Comparison of ENCODE assay signal across 14 mouse cellular contexts in the genomic region with DNA sequence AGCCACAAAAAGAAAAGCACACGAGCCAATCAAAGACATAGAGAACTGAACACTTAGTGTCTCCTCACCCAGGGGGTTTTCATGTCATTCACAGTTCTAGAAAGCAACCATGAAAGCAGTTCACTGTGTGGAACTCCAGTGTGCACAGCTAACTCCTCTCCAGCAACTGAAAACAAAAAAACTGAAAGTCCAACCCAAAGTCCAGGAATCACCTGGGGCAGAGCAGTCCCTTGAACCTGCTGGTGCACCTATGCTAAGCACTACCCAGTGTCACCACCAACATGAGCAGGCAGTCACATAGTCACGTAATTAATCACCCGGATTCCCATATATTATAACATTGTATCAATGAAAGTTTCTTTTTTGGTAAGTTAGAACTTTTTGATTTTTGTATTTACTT.
"Had no signal": no experiment of that assay in that cellular context is flagged by ENCODE, and none has a peak within 500 bp of the region (broad histone marks: within the 10 kb centered on the region; RNA-seq: fewer than 3 reads in every experiment).

No protein-coding gene starts in this region.

- H3K27me3 ChIP-seq: neural tube, embryonic 13.5 days; stomach, embryonic 15.5 days had no signal

- H3K4me2 ChIP-seq: midbrain, embryonic 11.5 days; neural tube, embryonic 13.5 days; stomach, embryonic 15.5 days had no signal

- H3K9me3 ChIP-seq: neural tube, embryonic 13.5 days; stomach, embryonic 15.5 days had no signal

- H3K27ac ChIP-seq: left cerebral cortex, adult 2 months; liver, embryonic 14.5 days; neural tube, embryonic 13.5 days; stomach, embryonic 15.5 days had no signal

- H3K9ac ChIP-seq: liver, embryonic 14.5 days; neural tube, embryonic 13.5 days; stomach, embryonic 15.5 days had no signal

- H3K4me3 ChIP-seq: left cerebral cortex, adult 2 months; neural tube, embryonic 13.5 days; stomach, embryonic 15.5 days had no signal

- DNase-seq: kidney, adult 8-10 months; kidney, postnatal 25 days; layer of hippocampus, postnatal 36 days; lung, adult 2 months; lung, postnatal 14 days; lung, postnatal 4 days; midbrain, embryonic 14.5 days; right cerebral cortex, postnatal 25 days; spleen, adult 18-20 months had no signal
